Mouse (Mus musculus): ENCODE measurements at regions not wholly inside any gene's neighbourhood (a gene's known extent, or its start where the extent isn't known, plus 50 kb on each side); places are given as distances from the start of the nearest gene placed in this dataset.

DNA sequence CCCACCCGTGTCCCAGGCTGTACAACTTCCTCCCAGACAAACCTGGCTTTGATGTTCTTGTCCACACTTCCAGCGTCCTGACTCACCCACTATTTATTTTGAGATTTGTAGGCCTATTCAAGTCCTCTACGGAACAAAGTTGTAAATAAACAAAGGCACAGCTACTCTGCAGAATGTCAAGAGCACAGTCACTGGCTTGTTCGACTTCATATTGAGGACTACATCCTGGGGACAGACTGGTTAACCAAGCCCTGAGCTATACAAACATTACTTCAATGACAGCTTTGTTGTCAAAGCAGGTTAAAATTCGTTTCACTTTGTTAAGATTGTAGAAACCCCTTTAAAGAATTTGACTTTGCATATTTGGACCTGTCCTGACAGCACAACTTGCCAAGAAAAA is 190.3 kb upstream of the Ctso start:
- no peak for DNase-seq (ENCODE audit: low read depth, low spot score)

DNA sequence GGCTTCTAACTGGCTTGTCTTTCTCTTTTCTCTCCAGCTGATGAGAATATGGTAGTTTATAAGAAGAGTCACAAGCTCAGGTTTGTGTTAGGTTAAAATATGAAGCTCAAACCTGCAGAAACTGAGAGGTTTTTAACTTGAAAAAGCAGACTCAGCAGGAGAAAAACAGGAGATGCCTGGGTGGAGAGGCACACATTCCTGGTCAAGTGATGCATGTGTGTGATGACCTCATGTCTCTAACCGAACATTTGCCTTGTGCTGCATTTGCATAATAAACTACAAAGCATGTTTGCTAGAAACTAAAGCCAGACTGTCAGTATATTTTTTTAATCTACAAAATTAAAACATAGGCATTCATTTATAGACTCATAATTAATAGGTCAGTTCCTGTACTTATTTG is 182.2 kb upstream of the Ctso start:
- no peak for DNase-seq (ENCODE audit: low read depth, low spot score)

DNA sequence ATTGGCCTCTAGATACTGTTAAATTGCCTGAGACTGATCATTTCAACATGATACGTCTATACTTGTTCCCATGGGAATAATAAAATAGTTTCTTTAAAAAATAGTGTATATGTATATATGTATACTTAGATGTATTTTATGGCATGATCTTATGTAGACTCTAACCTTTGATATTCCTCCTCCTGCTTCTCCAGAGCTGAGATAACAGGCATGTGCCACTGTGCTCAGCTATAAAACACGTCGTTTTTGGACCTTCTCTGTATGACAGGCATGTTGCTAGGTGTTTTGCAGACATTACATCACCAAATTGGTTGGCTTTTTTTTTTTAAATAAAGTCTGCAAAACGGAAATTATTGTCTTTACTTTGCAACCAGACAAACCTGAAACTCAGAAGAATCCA is 179.4 kb upstream of the Ctso start:
- DNase-seq (ENCODE audit: low read depth, low spot score) = no peak

DNA sequence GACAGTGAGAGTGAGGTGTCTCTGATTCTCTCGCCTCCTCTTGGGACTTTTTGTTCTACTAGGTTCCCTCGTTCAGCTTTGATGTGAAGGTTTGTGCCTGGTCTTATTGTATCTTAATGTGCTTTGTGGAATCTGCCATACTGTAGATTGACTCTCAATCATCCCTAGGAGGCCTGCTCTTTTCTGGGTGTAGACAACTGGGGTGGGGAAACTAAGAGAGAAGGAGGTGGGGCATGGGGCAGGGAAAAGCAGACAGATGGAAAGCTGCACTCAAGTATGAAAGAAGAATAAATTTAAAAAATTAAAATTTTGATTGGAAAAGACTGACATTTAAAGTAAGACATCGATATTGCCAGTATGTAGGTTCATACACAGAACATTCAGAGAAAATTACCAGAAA is 172.0 kb upstream of the Ctso start:
- no peak for DNase-seq (ENCODE audit: low read depth, low spot score)

DNA sequence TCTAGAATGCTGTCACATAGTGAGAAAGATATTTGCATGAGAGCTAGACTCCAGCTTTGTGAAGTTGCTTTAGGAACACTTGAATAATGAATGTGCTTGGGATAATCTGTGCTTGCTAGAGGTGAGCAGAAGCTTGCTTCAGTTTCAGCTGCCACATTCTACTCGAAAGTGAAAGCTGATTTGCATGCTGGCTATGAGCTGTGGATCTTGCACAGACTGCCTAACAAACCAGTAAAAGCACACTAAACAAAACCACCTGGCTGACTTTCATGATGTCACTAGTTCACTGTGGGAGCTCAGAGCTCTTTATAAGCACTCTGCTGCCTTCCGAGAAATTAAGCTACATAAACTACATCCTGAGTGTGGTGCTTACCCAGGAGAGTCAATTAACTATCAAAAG is 171.5 kb upstream of the Ctso start:
- DNase-seq (ENCODE audit: low read depth, low spot score) = no peak

DNA sequence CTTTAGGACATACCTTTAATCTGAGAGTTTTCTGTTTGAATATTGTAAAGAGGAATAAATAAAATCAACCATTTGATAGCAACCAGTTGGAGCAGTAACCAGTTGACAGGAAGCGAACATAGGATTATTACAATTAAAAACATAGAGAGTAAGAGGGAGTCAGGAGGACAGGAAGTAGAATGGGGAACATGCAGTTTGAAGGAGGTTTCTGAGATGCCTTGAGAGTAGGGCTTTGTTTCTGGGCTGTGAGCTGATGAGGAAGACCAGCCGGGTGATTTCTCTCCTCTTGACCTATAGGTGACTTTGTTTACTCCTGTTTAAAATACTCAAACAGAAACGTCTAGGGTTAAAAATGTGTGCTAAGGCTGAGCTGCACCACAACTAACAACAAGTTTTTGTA is 160.6 kb upstream of the Ctso start:
- no peak for DNase-seq (ENCODE audit: low read depth, low spot score)

DNA sequence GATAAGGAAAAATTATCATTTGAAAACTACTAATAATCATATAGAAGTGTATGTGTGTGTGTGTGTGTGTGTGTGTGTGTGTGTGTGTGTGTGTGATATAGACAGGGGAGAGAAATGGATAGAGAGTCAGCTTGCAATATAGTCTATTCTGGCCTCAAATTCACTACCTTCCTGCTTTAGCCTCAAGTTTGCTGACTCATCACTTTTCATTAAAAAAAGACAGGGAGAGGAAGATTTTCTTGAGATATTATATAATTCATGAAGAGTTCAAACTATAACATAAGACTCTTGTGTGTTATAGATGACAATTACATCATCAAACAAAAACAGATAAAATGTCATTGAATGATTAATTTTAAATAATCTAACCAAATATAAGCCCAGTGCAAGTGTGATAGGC is 159.4 kb upstream of the Ctso start:
- DNase-seq (ENCODE audit: low read depth, low spot score) = no peak

DNA sequence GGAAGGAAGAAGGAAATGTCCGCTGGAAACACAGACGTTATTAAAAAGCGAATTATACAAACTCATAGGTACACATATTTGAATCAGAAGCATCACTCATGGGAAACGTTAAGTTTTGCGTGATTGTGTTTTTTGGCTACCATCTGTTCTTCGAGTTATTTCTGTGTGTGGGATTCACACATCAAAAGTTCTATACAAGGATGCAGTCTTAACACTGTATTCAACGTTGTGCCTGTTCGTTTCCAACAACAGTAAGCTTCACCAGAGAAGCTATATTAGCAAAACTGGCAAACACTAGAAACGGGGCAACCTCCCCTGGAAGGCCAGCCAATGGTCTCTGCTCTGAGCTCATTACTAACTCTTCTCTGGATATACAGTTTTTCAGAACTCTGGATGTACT is 150.3 kb upstream of the Ctso start:
- DNase-seq (ENCODE audit: low read depth, low spot score) = no peak

DNA sequence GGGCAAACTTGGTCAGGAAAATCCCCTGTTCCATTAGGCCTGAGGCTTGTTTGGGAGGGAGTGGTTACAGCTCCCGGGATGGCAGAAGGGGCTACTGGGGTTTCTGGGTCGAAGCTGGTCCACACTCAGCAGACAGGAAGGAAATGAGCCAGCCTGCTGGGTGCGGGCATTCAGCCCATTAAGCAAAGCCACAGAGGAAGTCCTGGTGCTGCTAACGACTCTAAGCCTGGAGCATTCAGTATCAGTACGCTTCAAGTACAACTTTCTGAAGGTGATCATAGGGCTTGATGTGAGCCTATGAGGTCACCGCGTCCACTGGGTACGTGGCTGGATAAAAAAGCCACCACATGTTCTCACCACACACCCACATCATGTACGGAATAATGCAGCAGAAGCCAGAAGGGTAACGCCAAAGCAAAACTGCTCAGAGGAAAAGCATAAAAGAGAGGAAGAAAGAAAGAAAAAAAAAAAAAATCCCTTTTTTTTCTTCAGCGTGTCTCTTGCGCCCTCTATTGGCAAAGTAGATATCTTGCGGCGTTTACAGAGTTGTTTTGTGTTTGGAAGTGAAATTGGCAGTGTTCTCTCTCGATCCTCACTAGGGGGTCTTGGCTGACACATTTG is 149.4 kb upstream of the Ctso start:
- DNase-seq (ENCODE audit: low read depth, low spot score) = peak; percentile 39

DNA sequence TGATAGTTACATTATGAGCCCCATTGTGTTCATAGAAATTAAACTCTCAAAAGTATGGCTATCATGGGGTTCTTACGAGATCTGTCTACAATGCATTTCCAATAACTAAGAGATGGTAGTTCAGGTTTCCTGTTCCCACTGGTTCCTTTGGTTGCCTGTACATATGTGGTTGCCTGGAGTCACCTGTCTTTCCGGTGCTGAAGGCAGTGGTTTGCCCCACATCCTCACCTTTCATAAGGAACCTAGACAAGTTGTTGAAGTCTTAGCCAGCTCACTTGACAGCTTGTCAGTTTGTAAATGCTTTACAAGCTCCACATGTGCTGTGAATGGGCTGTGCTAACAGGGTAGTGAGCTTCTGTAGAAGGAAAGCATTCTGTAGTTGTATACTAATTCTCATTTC is 143.5 kb upstream of the Ctso start:
- DNase-seq (ENCODE audit: low read depth, low spot score) = no peak

DNA sequence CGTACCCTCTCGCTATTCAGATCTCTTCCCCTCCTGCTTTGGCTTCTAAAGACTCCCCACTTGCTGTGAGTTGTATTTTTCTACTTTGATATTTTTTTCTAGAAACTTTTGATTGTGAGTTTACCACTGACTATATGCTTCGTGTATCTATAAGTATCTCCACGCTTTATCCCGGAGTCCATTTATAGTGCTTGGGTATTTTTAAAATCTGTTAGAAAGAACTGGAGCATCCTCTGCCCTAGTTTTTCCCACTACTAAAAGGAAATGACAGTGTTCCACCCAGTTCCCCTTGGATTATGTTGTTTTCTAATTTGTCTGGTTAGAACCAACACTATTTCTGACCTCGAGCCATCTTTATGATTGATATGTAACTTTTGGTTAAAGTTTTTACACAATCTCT is 142.7 kb upstream of the Ctso start:
- no peak for DNase-seq (ENCODE audit: low read depth, low spot score)

DNA sequence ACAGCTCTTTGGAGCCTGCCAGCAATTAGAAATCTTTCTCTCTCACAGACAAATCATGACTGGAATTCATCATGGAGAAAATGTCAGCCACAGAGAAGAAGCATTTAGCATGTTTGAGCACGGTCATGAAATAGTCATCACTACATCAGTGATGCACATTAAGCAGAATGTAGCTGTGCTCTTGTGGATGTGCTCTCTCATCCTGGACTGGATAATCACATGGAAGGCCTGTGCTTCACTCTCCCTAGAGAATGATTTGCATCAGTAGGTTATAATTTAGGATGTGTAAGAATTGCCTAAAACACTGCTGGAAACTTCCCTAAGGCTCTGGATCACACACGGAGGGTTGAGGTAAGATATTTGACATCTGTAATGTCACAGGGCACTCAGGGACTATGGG is 130.3 kb upstream of the Ctso start:
- no peak for DNase-seq (ENCODE audit: low read depth, low spot score)

DNA sequence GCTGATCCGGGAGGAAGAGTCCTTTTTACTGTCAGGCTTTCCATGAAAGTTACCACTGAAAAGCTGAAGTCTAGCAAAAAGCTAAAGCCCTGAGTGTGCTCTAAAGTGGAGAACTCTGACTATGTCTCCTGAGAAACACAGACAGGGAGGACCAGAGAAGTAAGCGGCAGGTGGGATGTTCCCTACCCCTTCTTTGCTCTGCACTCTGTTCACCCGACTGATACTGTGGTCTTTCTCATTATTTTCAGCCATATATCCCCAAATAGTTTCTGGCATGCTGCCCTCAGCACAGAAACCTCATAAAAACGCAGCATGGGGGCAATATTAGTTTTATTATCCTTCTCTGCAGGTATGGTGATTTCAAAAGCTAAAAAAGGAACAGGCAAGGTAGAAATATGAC is 126.7 kb upstream of the Ctso start:
- no peak for DNase-seq (ENCODE audit: low read depth, low spot score)

DNA sequence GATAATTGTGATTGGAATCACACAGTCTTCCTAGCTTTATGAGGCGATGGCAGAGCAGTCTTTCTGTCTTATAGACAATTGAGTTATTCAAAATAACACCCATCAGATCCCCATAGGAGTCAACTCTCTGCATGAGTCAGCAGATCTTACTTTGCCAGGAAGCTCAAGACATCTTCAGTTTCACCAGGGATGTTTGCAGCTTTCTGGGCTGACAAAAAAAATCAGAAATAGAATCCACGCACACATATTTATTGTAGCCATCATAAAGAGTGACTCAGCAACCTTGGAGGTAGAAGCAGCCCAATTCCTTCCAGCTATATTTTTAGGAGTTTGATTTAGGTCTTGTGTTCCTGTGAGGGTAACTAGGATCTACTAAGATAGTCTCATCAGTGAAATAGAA is 122.8 kb upstream of the Ctso start:
- no peak for DNase-seq (ENCODE audit: low read depth, low spot score)

DNA sequence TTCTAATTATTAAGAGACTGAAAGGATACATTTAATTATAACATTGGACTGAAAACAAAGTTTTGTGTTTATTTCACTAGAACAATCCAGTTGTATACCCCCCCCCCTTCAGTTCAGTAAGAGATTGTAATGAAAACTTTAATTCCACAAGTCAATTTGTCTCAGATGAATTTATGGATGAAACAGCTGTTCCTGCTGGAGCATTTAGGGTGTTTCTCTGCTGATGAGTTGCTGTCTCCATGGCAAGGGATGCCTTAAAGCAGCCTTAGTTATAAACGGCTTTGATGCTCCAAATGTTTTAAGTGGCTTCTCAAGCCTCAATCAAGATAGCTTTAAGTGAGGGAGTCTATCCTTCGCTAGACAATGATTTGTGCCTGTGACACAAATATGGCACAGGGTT is 112.1 kb upstream of the Ctso start:
- DNase-seq (ENCODE audit: low read depth, low spot score) = no peak

DNA sequence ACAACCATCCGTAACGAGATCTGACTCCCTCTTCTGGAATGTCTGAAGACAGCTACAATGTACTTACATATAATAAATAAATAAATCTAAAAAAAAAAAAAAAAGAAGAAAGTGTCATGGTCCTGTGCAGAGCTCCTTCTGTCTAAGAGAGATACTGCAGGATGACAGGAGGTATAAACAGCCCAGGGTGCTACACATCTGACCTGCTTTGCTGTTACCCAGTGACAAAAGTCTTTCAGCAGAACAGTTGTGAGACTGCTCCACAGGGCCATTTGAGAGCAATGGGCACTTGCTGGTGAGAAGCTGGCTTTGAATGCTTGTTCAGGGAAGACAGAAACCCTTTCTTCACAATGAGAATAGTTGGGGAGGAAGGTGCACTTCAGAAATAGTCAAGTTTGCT is 102.9 kb upstream of the Ctso start:
- no peak for DNase-seq (ENCODE audit: low read depth, low spot score)

DNA sequence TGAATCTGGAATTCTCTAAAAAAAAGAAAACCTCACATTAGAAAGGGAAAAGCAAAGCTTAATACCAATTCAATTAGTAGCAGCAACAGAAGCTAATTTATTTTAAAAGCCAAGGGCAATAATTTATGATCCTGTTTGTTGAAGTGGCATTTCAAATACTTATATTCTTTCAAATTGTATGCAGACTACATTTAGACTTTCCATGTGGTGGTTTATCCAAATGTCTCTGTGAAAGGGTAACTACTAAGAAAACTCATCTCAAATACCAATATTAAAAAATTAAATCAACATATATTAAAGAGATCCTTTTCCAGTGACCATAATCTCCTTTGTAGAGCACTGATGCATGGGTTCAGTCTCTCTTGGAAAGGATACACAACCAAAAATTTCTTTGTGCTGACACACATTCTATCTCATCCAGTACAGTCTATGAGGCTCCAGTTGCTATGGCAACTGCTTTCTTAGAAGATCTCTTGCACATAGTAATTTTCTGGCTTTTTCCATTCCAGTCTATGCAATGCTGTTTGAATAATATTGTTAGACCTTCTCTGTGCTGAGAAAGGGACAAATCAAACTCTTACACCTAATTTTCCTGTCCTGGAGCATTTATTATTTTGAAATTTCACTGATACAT is 102.3 kb upstream of the Ctso start:
- DNase-seq (ENCODE audit: low read depth, low spot score) = peak; percentile 18

DNA sequence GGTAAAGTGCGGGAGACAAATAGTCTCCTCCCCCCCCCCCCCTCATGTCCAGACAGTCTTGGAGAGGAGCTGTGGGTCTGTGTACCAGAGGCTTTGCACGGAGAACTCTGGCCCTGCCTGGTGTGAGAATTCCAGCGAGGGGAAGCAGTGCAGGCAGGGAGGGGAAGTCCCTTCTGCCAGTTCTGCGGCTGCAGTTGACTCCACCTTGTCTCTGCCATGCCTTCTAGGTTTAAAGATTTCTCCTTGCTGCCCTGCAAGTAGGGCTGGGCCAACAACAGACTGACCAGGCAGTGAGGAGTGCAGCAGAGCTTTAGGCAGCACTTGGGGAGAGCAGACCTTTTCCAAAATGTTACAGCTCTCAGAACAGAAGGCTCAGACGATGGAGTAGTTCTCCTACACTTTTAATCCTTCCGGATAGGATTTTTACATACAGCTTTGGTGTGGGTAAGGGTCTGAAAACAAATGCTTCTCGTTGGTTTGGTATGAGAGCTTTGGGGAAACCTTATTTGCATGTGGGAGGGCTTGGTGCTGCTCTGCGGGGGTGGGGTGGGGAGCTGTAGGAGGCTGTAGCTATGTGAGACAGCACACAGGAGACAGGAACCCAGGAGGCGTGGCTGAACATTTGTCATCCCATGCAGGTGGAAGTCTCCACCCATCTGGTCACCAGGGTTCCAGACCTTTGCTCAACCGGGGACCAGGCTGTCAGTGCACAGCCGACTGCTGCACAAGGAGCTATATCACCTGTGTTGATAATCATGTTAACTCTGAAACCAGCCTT is 96.8 kb upstream of the Ctso start:
- DNase-seq (ENCODE audit: low read depth, low spot score) = peak; percentile 69

DNA sequence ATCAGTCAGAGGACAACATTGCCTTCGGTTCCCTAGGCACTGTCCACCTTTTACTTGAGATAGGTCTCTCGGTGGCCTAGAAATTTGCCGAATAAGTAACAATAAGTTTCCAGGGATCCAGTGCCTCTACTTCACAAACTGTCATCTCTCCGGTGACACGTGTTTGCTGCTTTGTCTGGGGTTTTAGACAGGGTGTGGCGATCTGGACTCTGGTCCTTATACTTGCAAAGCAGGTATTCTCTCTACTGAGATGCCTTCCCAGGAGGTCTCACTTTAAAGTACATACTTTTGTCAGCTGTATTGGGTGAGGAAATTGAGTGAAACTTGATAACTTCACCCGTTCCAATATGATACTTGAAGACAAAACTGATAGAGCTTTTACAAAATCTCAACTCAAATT is 95.9 kb upstream of the Ctso start:
- DNase-seq (ENCODE audit: low read depth, low spot score) = peak; percentile 11

DNA sequence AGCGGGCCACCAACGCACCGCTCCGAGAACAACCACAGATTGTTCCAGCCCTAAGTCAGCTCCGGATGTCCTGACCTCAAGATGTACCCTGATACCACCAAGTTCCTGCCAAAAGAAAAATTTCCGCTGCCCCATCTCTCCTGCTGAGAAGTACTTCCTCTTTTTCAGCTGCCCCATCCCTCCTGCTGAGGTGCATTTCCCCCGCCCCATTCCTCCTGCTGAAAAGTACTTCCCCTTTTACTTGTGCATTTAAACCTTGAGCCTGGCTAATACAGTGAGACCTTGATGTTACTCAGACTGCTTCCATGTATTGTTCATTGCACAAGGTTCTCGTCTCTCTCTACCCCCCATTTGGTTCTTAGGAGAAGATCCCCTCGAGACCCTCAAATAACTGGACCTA is 94.3 kb upstream of the Ctso start:
- DNase-seq (ENCODE audit: low read depth, low spot score) = peak; percentile 73

DNA sequence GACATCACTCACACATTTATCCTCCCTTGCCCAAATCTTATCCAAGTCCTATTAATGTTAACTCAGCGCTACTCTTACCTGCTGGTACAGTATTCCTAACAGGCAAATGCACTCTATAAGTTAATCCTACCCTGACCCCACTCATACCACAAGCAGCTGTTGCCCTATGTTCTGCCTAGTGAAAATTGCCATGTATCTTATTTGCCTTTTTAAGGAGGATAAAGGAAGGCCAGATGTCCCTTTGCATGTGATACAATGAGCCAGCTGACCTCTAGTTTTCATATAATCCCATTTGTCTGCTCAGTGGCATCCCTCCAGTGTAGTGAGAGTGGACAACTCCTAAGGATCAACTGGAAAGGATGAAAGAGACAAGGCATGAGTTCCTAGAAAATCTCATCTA is 67.9 kb upstream of the Ctso start:
- no peak for DNase-seq (ENCODE audit: low read depth, low spot score)
